Mouse (Mus musculus) B cell, adult 2 months (primary cell): Measurements from ENCODE around the gene Nxph2.
"Not testable (repeated sequence)": the region's sequence is repeated elsewhere in the genome, so short reads cannot be mapped to it uniquely, and the experiment has no call there.

Experiments used
- DNase-seq, 2 experiments: peaks; one replicate each; pipeline ENCODE4 v3.0.0; 2022

The Nxph2 gene

DNA sequence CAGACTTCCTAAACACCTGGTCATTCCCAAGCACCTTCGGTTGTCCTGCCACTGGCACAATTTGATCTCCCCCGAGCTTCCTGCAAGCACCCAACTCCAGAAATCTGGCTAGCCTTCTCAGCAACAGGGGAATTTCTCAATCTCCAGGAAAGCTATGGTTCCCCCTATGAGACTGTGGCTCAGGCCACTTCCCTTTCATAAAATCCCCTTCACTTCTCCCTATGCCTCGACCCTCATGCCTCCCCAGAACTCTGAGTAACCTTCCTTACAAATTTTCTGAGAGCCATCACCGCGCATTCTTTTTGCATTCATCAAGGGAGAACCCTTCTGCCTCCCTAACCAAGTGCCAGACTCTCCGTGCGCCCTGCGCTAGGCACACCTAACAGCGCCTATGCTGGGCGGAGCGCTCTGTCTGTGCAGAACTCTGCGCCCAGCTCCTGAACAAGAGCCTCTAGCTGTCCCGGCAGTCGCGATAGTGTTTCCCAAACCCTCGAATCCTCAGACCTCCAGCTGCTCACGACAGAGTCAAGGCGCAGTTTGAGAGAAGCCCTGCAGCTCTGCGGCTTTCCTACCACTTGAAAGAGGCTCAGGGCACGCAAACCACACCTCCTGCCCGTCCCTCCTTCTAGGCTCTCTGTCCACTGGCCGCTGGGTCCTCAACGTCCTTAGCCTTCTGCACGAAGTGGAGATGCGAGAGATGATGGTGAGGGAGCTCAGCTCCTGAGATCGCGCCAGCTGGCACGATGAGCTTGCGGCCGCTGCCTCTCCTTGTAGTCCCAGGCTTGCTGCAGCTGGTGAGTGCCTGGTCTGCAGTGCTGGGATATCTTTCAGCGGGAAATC lies at the start of gene Nxph2:
TSS of gene Nxph2 (plus strand) at position 501 of the 840 bp plus-strand sequence.
- no peak for DNase-seq

DNA sequence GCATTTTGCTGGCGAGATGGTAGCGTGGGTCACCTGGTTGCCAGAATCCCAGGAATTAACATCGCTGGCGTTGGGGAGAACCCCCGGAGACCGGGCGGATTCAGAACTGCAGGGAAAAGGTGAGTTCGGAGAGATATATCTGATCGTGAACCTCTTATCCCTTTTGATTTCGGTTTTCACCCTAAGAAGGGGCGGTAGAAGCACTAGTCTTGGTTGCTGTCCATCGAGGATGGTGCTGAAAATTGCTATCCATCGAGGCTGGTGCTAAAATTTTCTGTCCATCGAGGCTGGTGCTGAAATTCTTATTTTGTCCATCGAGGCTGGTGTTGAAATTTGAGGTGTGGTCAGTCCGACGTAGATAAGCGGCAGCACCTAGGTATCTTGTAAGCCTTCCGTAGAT lies 30.1 kb upstream of the Nxph2 start:
- not testable (repeated sequence) for DNase-seq

DNA sequence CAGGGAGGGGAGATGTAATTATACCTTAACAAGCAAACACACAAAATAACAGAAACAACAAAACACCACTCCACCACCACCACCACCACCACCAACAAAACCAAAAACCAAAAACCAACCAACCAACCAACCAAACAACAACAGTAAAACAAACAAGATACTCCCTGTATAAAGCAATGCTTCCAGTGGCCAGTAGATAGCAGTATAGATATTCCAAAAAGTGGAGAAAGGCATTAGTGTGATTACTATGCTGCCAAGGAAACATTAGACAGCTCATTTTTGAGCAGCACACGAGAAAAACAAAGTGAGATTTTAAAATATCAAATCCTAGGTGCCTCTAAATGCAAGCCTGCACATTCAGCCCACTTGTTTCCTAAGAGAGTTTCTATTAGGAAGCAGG lies 6.2 kb upstream of the Nxph2 start:
- no peak for DNase-seq
